Mouse (Mus musculus) heart, embryonic 11.5 days (tissue): ENCODE data around the gene Mylip. TPM values are rescaled to one million over a fixed set of nuclear protein-coding genes. Genes with fewer than 3 reads are reported as not detected.

Experiments used
- ATAC-seq: fragments of 200-750 bp; cut with Nextera tagmentation; replicated peaks from 2 replicates; pipeline ENCODE4 v1.8.0; 2017; ENCODE audit warnings: moderate library complexity; ENCODE audit not compliant: insufficient number of reproducible peaks, low FRiP score, low TSS enrichment
- H3K27ac ChIP-seq: fragments of 300-500 bp; sonication (generic); 2 replicates; pipeline ENCODE4 v1.5.1; 2014; ENCODE audit warnings: mild to moderate bottlenecking, low read depth, low read length
- H3K27me3 ChIP-seq: fragments of 300-500 bp; sonication (generic); 2 replicates; pipeline ENCODE4 v1.6.1; 2014; ENCODE audit warnings: mild to moderate bottlenecking, low read length, mixed read lengths; ENCODE audit not compliant: control insufficient read depth, insufficient read depth
- H3K36me3 ChIP-seq: fragments of 300-500 bp; sonication (generic); 2 replicates; pipeline ENCODE4 v1.6.1; 2014; ENCODE audit warnings: mild to moderate bottlenecking, low read length, moderate library complexity, mixed read lengths; ENCODE audit not compliant: control insufficient read depth, insufficient read depth
- H3K4me1 ChIP-seq: fragments of 300-500 bp; sonication (generic); 2 replicates; pipeline ENCODE4 v1.6.1; 2014; ENCODE audit warnings: low read length; ENCODE audit not compliant: control insufficient read depth, insufficient read depth
- H3K4me2 ChIP-seq: fragments of 300-500 bp; sonication (generic); 2 replicates; pipeline ENCODE4 v1.6.1; 2014; ENCODE audit warnings: mild to moderate bottlenecking, moderate library complexity
- H3K4me3 ChIP-seq: fragments of 300-500 bp; sonication (generic); 2 replicates; pipeline ENCODE4 v1.5.1; 2014; ENCODE audit warnings: low read depth, low read length
- H3K9ac ChIP-seq: fragments of 300-500 bp; sonication (generic); 2 replicates; pipeline ENCODE4 v1.6.1; 2014; ENCODE audit warnings: mild to moderate bottlenecking, low read depth, low read length, moderate library complexity
- H3K9me3 ChIP-seq: fragments of 300-500 bp; sonication (generic); replicated peaks from 2 replicates; pipeline ENCODE4 v1.6.1; 2016; ENCODE audit warnings: low read length; ENCODE audit not compliant: control insufficient read depth
- WGBS: fragments of 180-500 bp; shearing (Covaris S2); extraction: QIAGEN DNeasy Blood & Tissue Kit; methylation state at CpG from one replicate; pipeline ENCODE4 v1.1.7; 2014; ENCODE audit not compliant: insufficient replicate concordance; 5-methylcytosine and 5-hydroxymethylcytosine counted together
- polyA plus RNA-seq: library from polyadenylated mRNA; unstranded; fragments of >200 nt; fragmentation: Nextera tagmentation; extraction: Ambion mirVana; gene quantifications from 2 replicates; pipeline ENCODE4 v1.2.1, GENCODE M21; 2014

The Mylip gene
- polyA plus RNA-seq, 1 experiment from 2014 or later: 4.9 TPM

DNA sequence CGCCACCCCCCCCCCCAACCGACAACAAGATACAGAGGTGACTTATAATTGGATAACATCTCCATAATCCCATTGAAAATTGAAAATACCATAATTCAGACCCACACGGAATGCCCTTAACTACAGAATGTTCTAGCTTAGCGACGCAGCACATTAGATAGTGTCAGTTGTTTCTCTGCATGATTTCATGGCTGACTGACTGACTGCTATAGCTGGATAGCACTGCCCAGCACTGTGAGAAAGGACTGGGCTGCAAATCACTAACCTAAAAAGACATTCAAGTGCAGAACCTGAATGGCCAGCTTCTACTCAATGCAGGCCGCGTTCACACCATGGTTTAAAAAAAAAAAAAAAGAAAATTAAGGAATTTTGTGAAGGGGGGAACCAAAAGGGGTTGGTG, 62.9 kb downstream of the Mylip start:
- H3K36me3 ChIP-seq: no peaks in the 10 kb centered on the region
- H3K4me1 ChIP-seq: peaks cover 15% of the 10 kb centered on the region
- no peak overlapping the region for H3K4me3 ChIP-seq
- no peaks in the 10 kb centered on the region for H3K27me3 ChIP-seq
- ATAC-seq: no peak
- no peaks in the 10 kb centered on the region for H3K9me3 ChIP-seq
- 81% methylated on average over 7 of the region's 7 CpGs for WGBS
- no peak overlapping the region for H3K4me2 ChIP-seq
- H3K9ac ChIP-seq: no peak overlapping the region
- no peak overlapping the region for H3K27ac ChIP-seq

DNA sequence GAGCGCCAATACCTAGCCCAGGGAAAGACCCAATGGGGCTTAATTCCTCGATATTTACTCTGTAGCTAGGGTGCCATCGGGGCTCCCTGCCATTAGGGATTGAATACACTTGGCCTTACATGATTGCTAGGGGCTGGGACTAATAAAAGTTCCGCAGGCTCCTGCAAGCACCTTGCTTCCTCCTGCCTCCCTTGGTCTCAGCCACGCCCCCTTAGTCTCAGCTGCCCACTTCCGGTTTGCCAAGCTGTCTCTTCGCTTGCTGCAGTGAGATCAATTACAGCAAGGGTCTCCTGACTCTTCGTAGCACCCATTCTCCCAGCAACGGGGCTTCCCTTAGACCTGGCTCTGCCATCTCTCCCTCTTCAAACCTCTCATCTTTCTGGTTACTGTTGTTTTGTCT, 63.5 kb downstream of the Mylip start:
- Histone ChIP-seq H3K9ac (no peak overlapping the region), H3K27me3 (no peaks in the 10 kb centered on the region), H3K4me1 (peaks cover 15% of the 10 kb centered on the region), H3K27ac (no peak overlapping the region), H3K4me3 (no peak overlapping the region), H3K36me3 (no peaks in the 10 kb centered on the region), H3K9me3 (no peaks in the 10 kb centered on the region), H3K4me2 (no peak overlapping the region)
- no peak for ATAC-seq
- WGBS: 65% methylated on average over 9 of the region's 9 CpGs

DNA sequence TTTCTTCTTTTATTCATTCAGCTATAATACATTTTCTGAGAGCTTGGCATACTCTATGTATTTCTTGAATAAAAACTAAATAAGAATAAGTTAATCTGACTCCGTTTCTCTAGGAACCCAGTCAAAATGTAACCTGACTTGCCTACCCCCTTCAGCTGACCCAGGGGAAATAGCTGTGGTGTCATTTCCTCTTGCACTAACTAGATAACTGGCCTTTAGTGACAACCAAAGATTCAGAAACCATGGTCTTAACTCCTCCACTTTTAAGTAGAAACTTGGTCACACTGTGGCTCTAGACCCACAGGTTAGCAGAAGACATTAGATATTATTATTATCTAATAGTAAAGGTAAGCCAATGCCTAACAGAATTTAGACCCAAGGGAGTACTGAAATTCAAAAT, 64.5 kb downstream of the Mylip start:
- Histone ChIP-seq H3K4me2 (no peak overlapping the region), H3K4me3 (no peak overlapping the region), H3K9ac (no peak overlapping the region), H3K36me3 (no peaks in the 10 kb centered on the region), H3K27ac (no peak overlapping the region), H3K9me3 (no peaks in the 10 kb centered on the region), H3K27me3 (no peaks in the 10 kb centered on the region), H3K4me1 (peaks cover 15% of the 10 kb centered on the region)
- WGBS: 52% methylated on average over 1 of the region's 1 CpGs
- ATAC-seq: no peak

DNA sequence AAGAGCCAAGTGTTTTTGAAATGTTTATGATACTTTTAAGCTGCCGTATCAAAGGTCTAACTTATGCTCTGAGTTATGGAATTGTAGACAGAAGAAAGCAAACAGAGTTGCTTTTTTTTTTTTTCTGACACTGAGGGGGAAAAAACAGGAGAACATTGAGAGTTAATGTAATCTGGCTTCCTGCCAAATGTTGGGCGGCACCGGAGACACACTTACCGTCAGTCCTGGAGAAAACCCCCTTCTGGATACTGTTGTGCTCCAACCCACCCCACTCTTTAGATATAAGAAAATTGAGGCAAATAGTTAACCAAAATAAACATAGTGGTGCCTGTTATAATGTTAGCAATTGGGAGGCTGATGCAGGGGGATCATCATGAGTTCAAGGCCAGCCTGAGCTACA, 65.1 kb downstream of the Mylip start:
- Histone ChIP-seq H3K9ac (no peak overlapping the region), H3K4me1 (peaks cover 15% of the 10 kb centered on the region), H3K36me3 (no peaks in the 10 kb centered on the region), H3K27me3 (no peaks in the 10 kb centered on the region), H3K4me2 (peak overlapping the region; percentile 37), H3K9me3 (no peaks in the 10 kb centered on the region), H3K4me3 (no peak overlapping the region), H3K27ac (peak overlapping the region; percentile 74)
- ATAC-seq: no peak
- 20% methylated on average over 4 of the region's 4 CpGs for WGBS

DNA sequence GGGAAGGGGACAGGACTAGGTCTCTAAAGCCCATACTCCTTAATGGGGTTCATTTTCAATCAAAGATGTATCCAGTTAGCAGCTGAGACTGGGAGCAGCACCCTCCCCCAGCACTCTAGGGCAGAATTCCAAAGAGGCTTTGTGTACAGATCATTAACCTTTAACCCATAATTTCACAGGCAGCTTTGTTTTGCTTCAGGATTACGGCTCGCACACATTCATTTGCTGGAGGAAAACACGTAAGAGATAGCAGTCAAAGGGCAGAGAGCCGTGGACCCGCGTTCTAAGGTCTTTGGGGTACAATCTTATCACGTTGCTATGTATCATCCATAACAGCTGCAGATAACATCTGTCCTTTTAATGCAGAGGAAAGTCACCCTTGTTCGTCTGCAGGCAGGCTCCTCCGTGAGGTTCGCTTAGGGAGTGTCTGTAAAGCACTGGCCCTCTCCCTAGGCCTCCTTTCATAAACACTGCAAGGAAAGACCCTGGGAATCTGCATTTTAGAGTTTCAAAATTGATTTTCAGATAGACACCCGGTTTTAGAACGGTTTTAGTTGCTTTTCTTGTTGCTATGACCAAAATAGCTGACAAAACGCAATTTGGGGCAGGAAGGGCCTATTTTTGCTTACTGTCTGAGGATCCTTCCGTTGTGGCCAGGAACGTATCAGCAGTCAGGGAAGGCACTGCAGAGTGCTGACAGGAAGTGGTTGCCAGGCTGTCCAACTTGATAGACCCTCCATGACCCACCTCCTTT, 65.7 kb downstream of the Mylip start:
- no peak overlapping the region for H3K4me3 ChIP-seq
- H3K27me3 ChIP-seq: no peaks in the 10 kb centered on the region
- H3K4me2 ChIP-seq: peak overlapping the region; percentile 37
- H3K4me1 ChIP-seq: peaks cover 15% of the 10 kb centered on the region
- H3K9me3 ChIP-seq: no peaks in the 10 kb centered on the region
- H3K9ac ChIP-seq: peak overlapping the region; percentile 12
- ATAC-seq: no peak
- peak overlapping the region; percentile 74 for H3K27ac ChIP-seq
- 7% methylated on average over 15 of the region's 15 CpGs for WGBS
- H3K36me3 ChIP-seq: no peaks in the 10 kb centered on the region

DNA sequence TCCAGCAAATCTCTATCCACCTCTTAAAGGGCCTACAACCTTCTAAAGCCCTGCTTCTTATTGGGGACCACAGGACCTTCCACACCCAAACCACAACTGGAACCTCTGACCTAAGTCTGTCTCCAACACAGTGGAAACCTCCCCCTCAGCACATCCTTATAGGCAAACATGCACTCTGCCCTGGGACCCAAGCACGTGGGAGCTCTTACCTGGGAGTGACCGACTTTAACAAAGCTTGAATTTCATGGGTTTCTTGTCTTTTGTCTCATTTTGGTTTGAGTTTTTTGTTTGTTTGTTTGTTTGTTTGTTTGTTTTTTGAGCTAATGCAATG, 66.3 kb downstream of the Mylip start:
- Histone ChIP-seq H3K27me3 (no peaks in the 10 kb centered on the region), H3K4me1 (peaks cover 15% of the 10 kb centered on the region), H3K9me3 (no peaks in the 10 kb centered on the region), H3K4me3 (no peak overlapping the region), H3K9ac (peak overlapping the region; percentile 12; the same call in 1 of the 2 replicates), H3K4me2 (peak overlapping the region; percentile 37; the same call in 1 of the 2 replicates), H3K27ac (0 out of 2 replicates have a peak overlapping the region, but pooled peaks have one; percentile 74), H3K36me3 (no peaks in the 10 kb centered on the region)
- WGBS: 53% methylated on average over 2 of the region's 2 CpGs
- ATAC-seq: no peak

DNA sequence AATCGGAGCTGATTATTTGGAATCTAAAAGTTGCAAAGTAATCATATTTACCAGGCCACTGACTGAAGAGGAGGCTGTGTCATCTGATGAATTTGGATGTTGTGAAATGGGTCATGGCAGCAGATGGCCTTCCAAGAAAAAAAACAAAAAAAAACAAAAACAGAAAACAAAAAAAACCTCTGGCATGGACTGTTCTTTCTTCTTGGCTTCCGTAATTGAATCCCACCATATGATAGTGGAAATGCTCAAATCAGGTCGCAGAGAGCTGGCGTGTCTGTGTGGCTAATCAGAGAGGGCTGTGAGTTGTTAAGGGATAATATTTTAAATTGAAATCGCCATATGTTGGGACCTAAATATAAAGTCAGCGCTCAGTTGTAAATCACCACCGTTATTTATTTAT, 67.9 kb downstream of the Mylip start:
- H3K27ac ChIP-seq: no peak overlapping the region
- H3K4me1 ChIP-seq: peaks cover 15% of the 10 kb centered on the region
- H3K27me3 ChIP-seq: no peaks in the 10 kb centered on the region
- no peak overlapping the region for H3K4me2 ChIP-seq
- no peaks in the 10 kb centered on the region for H3K9me3 ChIP-seq
- no peaks in the 10 kb centered on the region for H3K36me3 ChIP-seq
- no peak for ATAC-seq
- 79% methylated on average over 7 of the region's 7 CpGs for WGBS
- no peak overlapping the region for H3K9ac ChIP-seq
- no peak overlapping the region for H3K4me3 ChIP-seq

DNA sequence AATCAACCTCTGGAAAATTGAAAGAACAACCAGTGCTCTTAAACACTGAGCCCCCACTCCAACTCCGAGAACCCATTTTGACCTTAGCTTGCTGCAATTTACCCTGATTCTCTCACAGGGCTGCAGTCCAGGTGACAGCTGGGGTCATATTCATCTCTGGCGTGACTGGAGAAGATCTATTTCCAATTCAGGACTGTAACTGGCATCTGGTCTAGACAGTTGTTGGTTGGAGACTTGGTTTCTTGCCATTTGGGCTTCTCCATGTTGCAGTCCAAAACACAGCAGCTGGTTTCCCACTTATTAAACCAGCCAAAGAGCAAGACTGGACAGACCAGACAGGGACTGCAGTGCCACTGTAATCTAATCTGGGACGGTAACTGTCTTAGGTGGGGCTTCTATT, 70.6 kb downstream of the Mylip start:
- Histone ChIP-seq H3K9ac (no peak overlapping the region), H3K4me1 (peaks cover 7% of the 10 kb centered on the region), H3K4me2 (no peak overlapping the region), H3K27me3 (no peaks in the 10 kb centered on the region), H3K27ac (no peak overlapping the region), H3K9me3 (no peaks in the 10 kb centered on the region), H3K4me3 (no peak overlapping the region), H3K36me3 (no peaks in the 10 kb centered on the region)
- no peak for ATAC-seq
- 83% methylated on average over 3 of the region's 3 CpGs for WGBS

DNA sequence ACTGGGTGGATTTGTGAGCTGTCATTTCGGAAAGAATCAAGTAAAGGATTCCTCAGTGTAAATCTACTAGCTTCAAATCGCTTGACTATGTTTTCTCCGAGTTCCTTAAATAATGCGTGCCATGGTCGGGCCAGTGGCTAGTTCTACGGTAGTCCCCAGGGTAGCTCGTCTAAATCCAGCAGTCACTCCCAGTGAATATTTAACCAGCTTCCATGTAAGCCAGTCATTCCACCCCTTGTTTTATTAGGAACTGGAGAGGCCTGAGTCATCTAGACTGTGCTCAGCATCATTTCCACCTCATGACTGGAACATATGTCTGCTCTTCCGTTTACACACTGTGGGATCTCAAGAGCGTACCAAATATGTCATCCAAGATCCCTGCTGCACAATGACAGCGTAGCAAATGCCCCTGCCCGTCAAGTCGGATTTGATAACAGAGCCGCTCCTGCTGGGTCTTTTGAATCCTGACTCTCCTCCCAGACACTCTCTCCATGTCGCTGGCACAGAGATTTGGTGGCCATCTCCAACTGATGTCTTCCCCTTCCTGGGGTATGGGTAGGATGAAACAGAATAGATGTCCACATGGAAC, 71.9 kb downstream of the Mylip start:
- H3K4me1 ChIP-seq: no peaks in the 10 kb centered on the region
- no peaks in the 10 kb centered on the region for H3K9me3 ChIP-seq
- H3K4me2 ChIP-seq: no peak overlapping the region
- no peaks in the 10 kb centered on the region for H3K36me3 ChIP-seq
- WGBS: 73% methylated on average over 14 of the region's 14 CpGs
- H3K9ac ChIP-seq: no peak overlapping the region
- H3K27ac ChIP-seq: no peak overlapping the region
- no peak overlapping the region for H3K4me3 ChIP-seq
- H3K27me3 ChIP-seq: no peaks in the 10 kb centered on the region
- ATAC-seq: no peak
